Mouse (Mus musculus): Measurements from ENCODE around the gene Mif4gd. TPM values are rescaled to one million over a fixed set of nuclear protein-coding genes. Genes with fewer than 3 reads are reported as not detected.

Mif4gd gene
- total and polyA plus RNA-seq, 3 experiments, result 42.0 to 62.9 TPM; not detected in 1

DNA sequence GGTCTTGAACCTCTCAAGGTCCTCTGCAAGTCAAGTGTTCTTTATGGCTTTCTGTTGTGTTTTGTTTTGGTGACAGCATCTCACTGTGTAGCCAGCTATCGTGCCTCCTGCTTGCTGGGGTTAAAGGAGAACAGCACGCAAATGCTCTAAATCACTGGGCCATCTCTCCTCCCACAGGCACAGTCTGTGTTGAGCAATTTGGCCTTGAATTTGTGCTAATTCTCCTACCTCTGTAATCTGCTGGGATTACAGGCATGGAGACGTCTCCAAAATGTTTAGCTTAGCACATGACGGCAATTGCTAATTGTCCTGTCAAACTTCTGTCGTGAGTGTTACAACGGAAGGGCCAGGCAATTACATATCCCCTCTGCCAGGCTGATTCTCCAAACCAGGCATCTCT, 1.6 kb downstream of the Mif4gd start:
- DNase-seq (ENCODE audit: low read depth, low spot score), result no peak
- TF ChIP-seq SMC3 (IDR thresholded peaks at IDR 0.05; ENCODE audit: low read depth, low read length) (no peak), ETS1 (IDR thresholded peaks at IDR 0.05; ENCODE audit: low read depth, low read length) (no peak), USF1 (IDR thresholded peaks at IDR 0.05; ENCODE audit: low read depth, low read length) (no peak), TCF12 (IDR thresholded peaks at IDR 0.05; ENCODE audit: low read depth, low read length) (no peak), ELF1 (IDR thresholded peaks at IDR 0.05; ENCODE audit: low read depth, low read length) (no peak), CHD1 (IDR thresholded peaks at IDR 0.05; ENCODE audit: low read depth, low read length) (no peak), EP300 (IDR thresholded peaks at IDR 0.05; ENCODE audit: low read depth in 1 of 2, low read length in 2 of 2) (no peak), E2F4 (IDR thresholded peaks at IDR 0.05; ENCODE audit: borderline replicate concordance, low read depth, low read length) (no peak)
- H3K27ac ChIP-seq (ENCODE audit: control insufficient read depth, low read depth, low read length), result no peak overlapping the region
- H3K4me1 ChIP-seq (ENCODE audit: control insufficient read depth in 1 of 2, insufficient read depth in 2 of 2, low read length in 2 of 2), result peaks cover 3 to 13% of the 10 kb centered on the region in 2 experiments; a peak in 3 of 4 replicates
- no peak overlapping the region for H3K9ac ChIP-seq (ENCODE audit: control insufficient read depth, low read depth, low read length, poor library complexity, severe bottlenecking)
- H3K79me2 ChIP-seq (ENCODE audit: control insufficient read depth, insufficient read depth, low read length, poor library complexity), result peaks cover 9% of the 10 kb centered on the region
- no peaks in the 10 kb centered on the region for H3K27me3 ChIP-seq (ENCODE audit: control insufficient read depth in 1 of 2, insufficient read depth in 2 of 2, low read length in 2 of 2)
- no peak overlapping the region for H3K4me3 ChIP-seq (ENCODE audit: control insufficient read depth in 1 of 2, insufficient read depth in 1 of 2, low read depth in 2 of 2, low read length in 2 of 2)
- H3K36me3 ChIP-seq (ENCODE audit: control insufficient read depth in 1 of 2, insufficient read depth in 2 of 2, low read length in 2 of 2), result peaks cover 2 to 13% of the 10 kb centered on the region in 2 experiments
- no peaks in the 10 kb centered on the region for H3K9me3 ChIP-seq (replicated peaks; ENCODE audit: insufficient read depth, low read length)

DNA sequence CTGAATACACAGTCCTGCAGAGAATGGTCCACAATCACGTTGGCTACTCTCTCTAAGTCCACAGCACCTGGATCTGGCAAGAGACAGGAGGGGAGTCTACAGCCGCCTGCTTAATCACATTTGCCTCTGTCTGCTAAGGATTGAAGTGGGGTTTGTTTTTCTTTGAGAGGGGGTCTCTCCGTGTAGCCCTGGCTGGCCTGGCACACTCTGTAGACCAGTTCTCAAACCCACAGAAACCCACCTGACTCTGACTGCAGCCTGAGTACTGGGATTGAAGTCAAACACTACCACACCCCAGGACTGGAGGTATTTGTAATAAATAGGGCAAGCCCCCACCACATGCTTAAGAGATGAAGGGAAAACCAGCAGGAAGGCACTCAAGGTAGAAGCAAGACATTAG, 3.2 kb downstream of the Mif4gd start:
- no peak overlapping the region for H3K4me3 ChIP-seq (ENCODE audit: control insufficient read depth in 1 of 2, insufficient read depth in 1 of 2, low read depth in 2 of 2, low read length in 2 of 2)
- H3K36me3 ChIP-seq (ENCODE audit: control insufficient read depth in 1 of 2, insufficient read depth in 2 of 2, low read length in 2 of 2), result peaks cover 2 to 22% of the 10 kb centered on the region in 2 experiments
- no peak overlapping the region for H3K27ac ChIP-seq (ENCODE audit: control insufficient read depth, low read depth, low read length)
- no peak overlapping the region for H3K9ac ChIP-seq (ENCODE audit: control insufficient read depth, low read depth, low read length, poor library complexity, severe bottlenecking)
- peaks cover 23% of the 10 kb centered on the region for H3K79me2 ChIP-seq (ENCODE audit: control insufficient read depth, insufficient read depth, low read length, poor library complexity)
- H3K4me1 ChIP-seq (ENCODE audit: control insufficient read depth in 1 of 2, insufficient read depth in 2 of 2, low read length in 2 of 2), result peaks cover 5 to 23% of the 10 kb centered on the region in 2 experiments; a peak in 3 of 4 replicates
- no peak for DNase-seq (ENCODE audit: low read depth, low spot score)
- no peaks in the 10 kb centered on the region for H3K9me3 ChIP-seq (replicated peaks; ENCODE audit: insufficient read depth, low read length)
- no peaks in the 10 kb centered on the region for H3K27me3 ChIP-seq (ENCODE audit: control insufficient read depth in 1 of 2, insufficient read depth in 2 of 2, low read length in 2 of 2)
- TF ChIP-seq GABPA (IDR thresholded peaks at IDR 0.05; ENCODE audit: low read depth, low read length) (no peak), TAL1 (IDR thresholded peaks at IDR 0.05; ENCODE audit: low read length) (no peak), POLR2AphosphoS5 (IDR thresholded peaks at IDR 0.05; ENCODE audit: borderline replicate concordance, low read depth, low read length) (no peak), ZMIZ1 (IDR thresholded peaks at IDR 0.05; ENCODE audit: low read depth, low read length) (no peak), ELF1 (IDR thresholded peaks at IDR 0.05; ENCODE audit: low read depth, low read length) (no peak), MAFK (IDR thresholded peaks at IDR 0.05; ENCODE audit: borderline replicate concordance, low read depth, low read length) (no peak), ZNF384 (IDR thresholded peaks at IDR 0.05; ENCODE audit: low read depth, low read length) (no peak), ETS1 (IDR thresholded peaks at IDR 0.05; ENCODE audit: low read depth, low read length) (no peak), NELFE (IDR thresholded peaks at IDR 0.05; ENCODE audit: low read depth, low read length) (no peak), E2F4 (IDR thresholded peaks at IDR 0.05; ENCODE audit: borderline replicate concordance, low read depth, low read length) (no peak), MYC (IDR thresholded peaks at IDR 0.05; ENCODE audit: low read depth, low read length) (no peak), ZKSCAN1 (IDR thresholded peaks at IDR 0.05; ENCODE audit: low read depth, low read length) (no peak), USF1 (IDR thresholded peaks at IDR 0.05; ENCODE audit: low read depth, low read length) (no peak), GATA1 (IDR thresholded peaks at IDR 0.05; ENCODE audit: low read depth, low read length) (no peak), MXI1 (IDR thresholded peaks at IDR 0.05; ENCODE audit: low read depth, low read length) (no peak)

All from MEL (cell line).